Mouse (Mus musculus) intestine, embryonic 14.5 days (tissue): ENCODE results near the gene Plekha6. TPM values are rescaled to one million over a fixed set of nuclear protein-coding genes. Genes with fewer than 3 reads are reported as not detected.

ENCODE experiments used
- ATAC-seq: fragments of 200-750 bp; cut with Nextera tagmentation; replicated peaks from 2 replicates; pipeline ENCODE4 v1.8.0; 2017; ENCODE audit warnings: low read depth, moderate number of reproducible peaks, moderate TSS enrichment, moderate library complexity; ENCODE audit not compliant: low FRiP score, low TSS enrichment
- DNase-seq: peaks from one replicate; pipeline ENCODE4 v3.0.0-alpha.2; 2018; ENCODE audit warnings: low spot score
- H3K27ac ChIP-seq: fragments of 300-500 bp; sonication (generic); 2 replicates; pipeline ENCODE4 v1.5.1; 2014; ENCODE audit warnings: low read depth, mild to moderate bottlenecking, control low read depth
- H3K27me3 ChIP-seq: fragments of 300-500 bp; sonication (generic); replicated peaks from 2 replicates; pipeline ENCODE4 v1.6.1; 2014; ENCODE audit warnings: low read length, control low read depth; ENCODE audit not compliant: control insufficient read depth, insufficient read depth
- H3K36me3 ChIP-seq: fragments of 300-500 bp; sonication (generic); 2 replicates; pipeline ENCODE4 v1.6.1; 2014; ENCODE audit warnings: low read length, control low read depth; ENCODE audit not compliant: control insufficient read depth, insufficient read depth
- H3K4me1 ChIP-seq: fragments of 300-500 bp; sonication (generic); replicated peaks from 2 replicates; pipeline ENCODE4 v1.6.1; 2014; ENCODE audit warnings: low read length, control low read depth, mixed read lengths; ENCODE audit not compliant: control insufficient read depth, insufficient read depth
- H3K4me2 ChIP-seq: fragments of 300-500 bp; sonication (generic); 2 replicates; pipeline ENCODE4 v1.6.1; 2014; ENCODE audit warnings: low read length
- H3K4me3 ChIP-seq: fragments of 300-500 bp; sonication (generic); 2 replicates; pipeline ENCODE4 v1.5.1; 2014; ENCODE audit warnings: low read depth, low read length, control low read depth, mixed read lengths
- H3K9ac ChIP-seq: fragments of 300-500 bp; sonication (generic); 2 replicates; pipeline ENCODE4 v1.6.1; 2014; ENCODE audit warnings: mild to moderate bottlenecking, low read length
- H3K9me3 ChIP-seq: fragments of 300-500 bp; sonication (generic); 2 replicates; pipeline ENCODE4 v1.6.1; 2016; ENCODE audit warnings: low read length, control low read depth; ENCODE audit not compliant: control insufficient read depth
- WGBS: fragments of 180-500 bp; shearing (Covaris S2); extraction: QIAGEN DNeasy Blood & Tissue Kit; methylation state at CpG from one replicate; pipeline ENCODE4 v1.1.7; 2014; 5-methylcytosine and 5-hydroxymethylcytosine counted together
- polyA plus RNA-seq: library from polyadenylated mRNA; unstranded; fragments of >200 nt; fragmentation: Nextera tagmentation; extraction: Ambion mirVana; gene quantifications from 2 replicates; pipeline ENCODE4 v1.2.1, GENCODE M21; 2014

Gene Plekha6
- polyA plus RNA-seq, 1 experiment from 2014 or later: 15.9 TPM

- H3K4me1 ChIP-seq: peaks cover 26% of the 10 kb centered on the region
- no peak for DNase-seq
- no peaks in the 10 kb centered on the region for H3K36me3 ChIP-seq
- H3K27ac ChIP-seq: no peak overlapping the region
- H3K4me3 ChIP-seq: no peak overlapping the region
- 33% methylated on average over 3 of the region's 3 CpGs for WGBS
- no peak overlapping the region for H3K9ac ChIP-seq
- no peaks in the 10 kb centered on the region for H3K9me3 ChIP-seq
- 0 out of 2 replicates have a peak, but pooled peaks have one; percentile 29 for ATAC-seq
- H3K4me2 ChIP-seq: no peak overlapping the region
- H3K27me3 ChIP-seq: no peaks in the 10 kb centered on the region
Observed at GRCm38 (mm10) chr1:133221459-133221858, 57.4 kb downstream of the Plekha6 start.

- Histone ChIP-seq H3K4me3 (no peak overlapping the region), H3K4me2 (no peak overlapping the region), H3K27ac (no peak overlapping the region), H3K9ac (no peak overlapping the region), H3K27me3 (no peaks in the 10 kb centered on the region), H3K36me3 (no peaks in the 10 kb centered on the region), H3K4me1 (peaks cover 35% of the 10 kb centered on the region), H3K9me3 (no peaks in the 10 kb centered on the region)
- no peak for ATAC-seq
- no peak for DNase-seq
- 39% methylated on average over 6 of the region's 6 CpGs for WGBS
Observed at GRCm38 (mm10) chr1:133222445-133222995, 58.5 kb downstream of the Plekha6 start.

- Histone ChIP-seq H3K4me1 (peaks cover 40% of the 10 kb centered on the region), H3K9ac (no peak overlapping the region), H3K36me3 (no peaks in the 10 kb centered on the region), H3K4me3 (no peak overlapping the region), H3K27ac (no peak overlapping the region), H3K9me3 (no peaks in the 10 kb centered on the region), H3K27me3 (no peaks in the 10 kb centered on the region), H3K4me2 (no peak overlapping the region)
- DNase-seq (no peak), ATAC-seq (no peak)
Observed at GRCm38 (mm10) chr1:133224674-133225073, 60.7 kb downstream of the Plekha6 start.

- peaks cover 37% of the 10 kb centered on the region for H3K4me1 ChIP-seq
- WGBS: 55% methylated on average over 3 of the region's 3 CpGs
Observed at GRCm38 (mm10) chr1:133225137-133225536, 61.1 kb downstream of the Plekha6 start.

GRCm38 (mm10) chr1:133225561-133225960, 61.6 kb downstream of the Plekha6 start:
- DNase-seq (no peak), ATAC-seq (no peak)
- no peak overlapping the region for H3K4me3 ChIP-seq
- H3K27ac ChIP-seq: no peak overlapping the region
- H3K9ac ChIP-seq: no peak overlapping the region
- no peaks in the 10 kb centered on the region for H3K36me3 ChIP-seq
- peaks cover 36% of the 10 kb centered on the region for H3K4me1 ChIP-seq
- H3K9me3 ChIP-seq: no peaks in the 10 kb centered on the region
- 88% methylated on average over 2 of the region's 2 CpGs for WGBS
- no peak overlapping the region for H3K4me2 ChIP-seq
- H3K27me3 ChIP-seq: no peaks in the 10 kb centered on the region

More at GRCm38 (mm10) chr1:133225137-133225536, 61.1 kb downstream of the Plekha6 start:
- H3K27me3 ChIP-seq: no peaks in the 10 kb centered on the region
- no peak overlapping the region for H3K4me3 ChIP-seq
- H3K36me3 ChIP-seq: no peaks in the 10 kb centered on the region
- no peaks in the 10 kb centered on the region for H3K9me3 ChIP-seq
- H3K9ac ChIP-seq: no peak overlapping the region
- H3K27ac ChIP-seq: no peak overlapping the region
- DNase-seq (no peak), ATAC-seq (no peak)
- no peak overlapping the region for H3K4me2 ChIP-seq

- DNase-seq: no peak
- ATAC-seq: no peak
- no peaks in the 10 kb centered on the region for H3K9me3 ChIP-seq
- no peak overlapping the region for H3K4me3 ChIP-seq
- no peaks in the 10 kb centered on the region for H3K36me3 ChIP-seq
- H3K27me3 ChIP-seq: no peaks in the 10 kb centered on the region
- no peak overlapping the region for H3K27ac ChIP-seq
- H3K4me1 ChIP-seq: peaks cover 36% of the 10 kb centered on the region
- H3K9ac ChIP-seq: no peak overlapping the region
- H3K4me2 ChIP-seq: no peak overlapping the region
- 42% methylated on average over 9 of the region's 9 CpGs for WGBS
Observed at GRCm38 (mm10) chr1:133225963-133226660, 62.1 kb downstream of the Plekha6 start.

- DNase-seq (no peak), ATAC-seq (peak; percentile 51)
- H3K9ac ChIP-seq: no peak overlapping the region
- H3K4me1 ChIP-seq: peaks cover 34% of the 10 kb centered on the region
- no peak overlapping the region for H3K4me2 ChIP-seq
- no peak overlapping the region for H3K27ac ChIP-seq
- H3K36me3 ChIP-seq: no peaks in the 10 kb centered on the region
- H3K9me3 ChIP-seq: no peaks in the 10 kb centered on the region
- H3K4me3 ChIP-seq: no peak overlapping the region
- no peaks in the 10 kb centered on the region for H3K27me3 ChIP-seq
- WGBS: 44% methylated on average over 9 of the region's 9 CpGs
Observed at GRCm38 (mm10) chr1:133226928-133227327, 62.9 kb downstream of the Plekha6 start.

GRCm38 (mm10) chr1:133227378-133227777, 63.4 kb downstream of the Plekha6 start:
- no peak for ATAC-seq
- Histone ChIP-seq H3K4me3 (no peak overlapping the region), H3K9ac (no peak overlapping the region), H3K9me3 (no peaks in the 10 kb centered on the region), H3K4me1 (peaks cover 29% of the 10 kb centered on the region), H3K27ac (no peak overlapping the region), H3K36me3 (no peaks in the 10 kb centered on the region), H3K4me2 (no peak overlapping the region), H3K27me3 (no peaks in the 10 kb centered on the region)
- DNase-seq: no peak
- WGBS: 65% methylated on average over 2 of the region's 2 CpGs
